Mouse (Mus musculus): ENCODE data around the gene Bscl2. TPM values are rescaled to one million over a fixed set of nuclear protein-coding genes. Genes with fewer than 3 reads are reported as not detected.

The Bscl2 gene
- 82.9 and 84.0 TPM in 2 replicates for polyA plus RNA-seq (2015; fragmentation: Nextera tagmentation; extraction: Ambion mirVana)

DNA sequence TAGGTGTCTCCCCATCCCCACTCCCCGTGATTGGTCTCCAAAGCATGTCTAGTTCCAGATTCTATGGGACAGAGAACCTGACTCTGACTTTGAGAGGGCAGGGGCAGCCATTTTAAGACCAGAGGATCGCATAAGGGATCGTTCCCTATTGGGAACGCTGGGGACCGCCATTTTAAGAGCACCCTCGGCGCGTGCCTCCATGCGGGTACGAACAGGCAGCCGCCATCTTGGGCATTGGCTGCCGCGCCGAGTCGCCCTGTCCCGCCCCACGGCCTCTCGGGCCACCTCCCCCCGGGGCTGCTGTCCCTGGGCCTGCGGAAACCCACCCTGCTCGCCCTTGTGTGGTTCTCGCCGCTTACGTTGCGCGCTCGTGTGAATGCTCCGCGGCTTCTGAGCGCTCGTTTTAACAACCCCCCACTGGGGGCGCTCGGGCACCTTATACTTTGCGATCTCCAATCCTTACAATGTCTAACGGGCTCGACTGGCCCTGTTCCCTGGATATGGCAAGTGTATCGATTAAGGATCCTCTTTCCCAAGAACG lies at the start of gene Bscl2:
Gene Bscl2, plus strand, starts transcription at position 217 of the 541 bp plus-strand sequence.
- WGBS = 1% methylated on average over 38 of the region's 38 CpGs
- Histone ChIP-seq H3K4me3 (peak within 1 kb of the TSS; percentile 74), H3K4me2 (peak within 1 kb of the TSS; percentile 81), H3K27me3 (no peaks in the 10 kb centered on the region), H3K27ac (peak within 1 kb of the TSS; percentile 99), H3K9ac (peak within 1 kb of the TSS; percentile 94), H3K36me3 (peaks cover 43% of the 10 kb centered on the region), H3K4me1 (replicated peaks) (peaks cover 45% of the 10 kb centered on the region), H3K9me3 (no peaks in the 10 kb centered on the region)
- peak; percentile 71 for ATAC-seq (ENCODE audit: low FRiP score)

GRCm38 (mm10) chr19:8788521-8788920 lies 48.7 kb upstream of the Bscl2 start:
- H3K36me3 ChIP-seq = peaks cover 24% of the 10 kb centered on the region
- H3K4me3 ChIP-seq = no peak overlapping the region
- 19% methylated on average over 3 of the region's 3 CpGs for WGBS
- no peak for ATAC-seq (ENCODE audit: low FRiP score)
- peaks cover 18% of the 10 kb centered on the region for H3K4me1 ChIP-seq (replicated peaks)
- H3K27ac ChIP-seq = peak overlapping the region; percentile 58; the same call in 1 of the 2 replicates
- H3K9me3 ChIP-seq = no peaks in the 10 kb centered on the region
- peak overlapping the region; percentile 53 for H3K9ac ChIP-seq
- H3K27me3 ChIP-seq = no peaks in the 10 kb centered on the region
- no peak overlapping the region for H3K4me2 ChIP-seq

GRCm38 (mm10) chr19:8789171-8789570 lies 48.1 kb upstream of the Bscl2 start:
- H3K27ac ChIP-seq = peak overlapping the region; percentile 58; the same call in 1 of the 2 replicates
- H3K4me1 ChIP-seq (replicated peaks) = peaks cover 18% of the 10 kb centered on the region
- no peak overlapping the region for H3K4me3 ChIP-seq
- H3K27me3 ChIP-seq = no peaks in the 10 kb centered on the region
- no peaks in the 10 kb centered on the region for H3K9me3 ChIP-seq
- no peak for ATAC-seq (ENCODE audit: low FRiP score)
- 38% methylated on average over 1 of the region's 1 CpGs for WGBS
- H3K9ac ChIP-seq = peak overlapping the region; percentile 53
- H3K36me3 ChIP-seq = peaks cover 27% of the 10 kb centered on the region
- H3K4me2 ChIP-seq = no peak overlapping the region

DNA sequence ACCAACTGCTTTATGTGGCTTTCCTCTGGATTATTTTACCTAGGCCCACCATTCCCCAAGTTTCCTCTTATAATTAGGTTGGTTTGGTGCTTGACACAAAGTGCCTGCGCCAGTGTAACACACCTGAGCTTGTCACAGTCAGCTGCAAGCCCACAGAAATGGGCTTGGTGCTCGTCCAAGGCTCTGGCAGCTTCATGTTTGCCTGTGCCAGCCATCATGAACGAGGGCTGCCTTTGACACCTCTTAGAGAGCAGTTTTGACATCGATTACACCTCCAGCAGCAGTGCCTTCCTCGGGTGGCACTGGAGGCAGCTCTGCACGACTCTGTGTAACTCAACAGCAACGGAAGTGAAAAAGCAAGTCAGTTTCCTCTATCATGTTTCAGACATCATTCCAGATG lies 47.1 kb upstream of the Bscl2 start:
- H3K4me2 ChIP-seq = no peak overlapping the region
- H3K27ac ChIP-seq = no peak overlapping the region
- peaks cover 16% of the 10 kb centered on the region for H3K4me1 ChIP-seq (replicated peaks)
- no peak overlapping the region for H3K9ac ChIP-seq
- ATAC-seq (ENCODE audit: low FRiP score) = no peak
- peaks cover 37% of the 10 kb centered on the region for H3K36me3 ChIP-seq
- WGBS = 91% methylated on average over 7 of the region's 7 CpGs
- H3K27me3 ChIP-seq = no peaks in the 10 kb centered on the region
- H3K9me3 ChIP-seq = no peaks in the 10 kb centered on the region
- no peak overlapping the region for H3K4me3 ChIP-seq

DNA sequence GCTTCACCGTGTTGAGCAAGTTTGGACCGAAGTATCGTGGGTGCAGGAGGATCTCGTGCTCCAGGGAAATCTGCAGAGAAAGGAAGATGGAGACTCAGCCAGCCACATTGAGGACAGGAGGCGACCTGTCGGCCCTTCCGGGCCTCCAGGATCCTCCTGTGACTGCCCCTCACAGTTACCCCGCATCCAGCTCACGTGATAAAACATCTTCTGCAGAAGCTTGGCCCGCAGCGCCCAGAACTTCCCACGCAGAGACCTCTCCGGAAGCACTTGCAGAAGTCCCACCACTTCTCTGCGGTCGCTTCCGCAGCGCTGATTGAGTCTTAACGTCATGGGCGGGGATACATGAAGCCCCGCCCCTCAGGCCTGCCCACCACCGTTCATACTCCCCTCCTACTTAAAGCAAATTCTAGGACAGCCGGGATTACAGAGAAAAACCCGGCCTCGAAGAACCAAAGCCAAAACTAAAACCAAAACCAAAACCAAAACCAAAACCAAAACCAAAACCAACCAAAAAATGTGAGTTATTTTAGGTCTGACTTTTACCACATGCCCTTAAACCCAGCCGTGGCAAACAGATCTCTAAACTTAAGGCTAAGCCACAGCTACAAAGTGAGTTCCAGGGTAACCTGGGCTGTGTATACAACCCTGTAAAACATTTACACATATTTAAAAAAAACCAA lies 38.9 kb upstream of the Bscl2 start, which contains the start of gene Polr2g:
Gene Polr2g, minus strand, starts transcription at position 314 of the 683 bp plus-strand sequence.
- Histone ChIP-seq H3K27ac (peak within 1 kb of the TSS; percentile 71), H3K27me3 (no peaks in the 10 kb centered on the region), H3K4me1 (replicated peaks) (peaks cover 25% of the 10 kb centered on the region), H3K4me3 (peak within 1 kb of the TSS; percentile 80), H3K36me3 (peaks cover 27% of the 10 kb centered on the region), H3K9me3 (no peaks in the 10 kb centered on the region), H3K4me2 (peak within 1 kb of the TSS; percentile 97), H3K9ac (peak within 1 kb of the TSS; percentile 86)
- 2% methylated on average over 25 of the region's 25 CpGs for WGBS
- ATAC-seq (ENCODE audit: low FRiP score) = peak; percentile 70

- Histone ChIP-seq H3K9me3 (no peaks in the 10 kb centered on the region), H3K9ac (peak overlapping the region; percentile 16; the same call in 1 of the 2 replicates), H3K4me3 (no peak overlapping the region), H3K36me3 (peaks cover 22% of the 10 kb centered on the region), H3K4me1 (replicated peaks) (peaks cover 30% of the 10 kb centered on the region), H3K4me2 (peak overlapping the region; percentile 97), H3K27me3 (no peaks in the 10 kb centered on the region), H3K27ac (no peak overlapping the region)
- no peak for ATAC-seq (ENCODE audit: low FRiP score)
Observed at GRCm38 (mm10) chr19:8798947-8799315, 38.3 kb upstream of the Bscl2 start.

GRCm38 (mm10) chr19:8802130-8802821 lies 35.0 kb upstream of the Bscl2 start, which contains the start of gene Zbtb3:
Gene Zbtb3, plus strand, starts transcription at chr19:8802555.
- WGBS = under 1% methylated on average over 30 of the region's 30 CpGs
- peak within 1 kb of the TSS; percentile 90 for H3K27ac ChIP-seq
- no peaks in the 10 kb centered on the region for H3K9me3 ChIP-seq
- peaks cover 28% of the 10 kb centered on the region for H3K36me3 ChIP-seq
- peak within 1 kb of the TSS; percentile 60 for H3K4me3 ChIP-seq
- ATAC-seq (ENCODE audit: low FRiP score) = peak; percentile 98
- H3K9ac ChIP-seq = peak within 1 kb of the TSS; percentile 69
- peaks cover 37% of the 10 kb centered on the region for H3K4me1 ChIP-seq (replicated peaks)
- H3K27me3 ChIP-seq = no peaks in the 10 kb centered on the region
- H3K4me2 ChIP-seq = peak within 1 kb of the TSS; percentile 73

DNA sequence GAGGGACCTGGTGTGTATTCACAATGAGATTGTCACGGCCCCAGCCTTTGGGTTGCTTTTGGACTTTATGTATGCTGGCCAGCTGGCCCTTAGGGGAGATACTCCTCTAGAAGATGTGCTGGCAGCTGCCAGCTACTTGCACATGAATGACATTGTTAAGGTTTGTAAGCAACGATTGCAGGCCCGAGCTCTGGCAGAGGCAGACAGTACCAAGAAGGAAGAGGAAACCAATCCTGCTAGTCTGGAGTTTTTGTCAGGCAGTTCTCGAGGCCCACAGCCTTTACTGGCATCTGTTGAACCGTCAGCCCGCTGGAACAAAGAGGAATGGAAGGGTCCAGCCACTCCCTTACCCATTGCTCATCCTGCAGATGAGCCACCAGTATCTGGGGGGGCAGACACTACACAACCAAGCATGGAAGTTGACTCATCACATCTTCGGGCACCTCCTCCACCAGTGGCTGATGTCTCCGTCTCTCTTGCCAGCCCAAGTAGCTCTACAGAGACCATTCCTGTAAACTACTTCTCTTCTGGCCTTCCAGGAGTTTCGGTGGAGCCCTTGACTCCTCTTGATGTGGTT lies 34.0 kb upstream of the Bscl2 start:
- no peak for ATAC-seq (ENCODE audit: low FRiP score)
- Histone ChIP-seq H3K4me1 (replicated peaks) (peaks cover 30% of the 10 kb centered on the region), H3K9ac (peak overlapping the region; percentile 46; the same call in 1 of the 2 replicates), H3K27ac (peak overlapping the region; percentile 90), H3K4me2 (peak overlapping the region; percentile 73), H3K36me3 (peaks cover 38% of the 10 kb centered on the region), H3K9me3 (no peaks in the 10 kb centered on the region), H3K4me3 (peak overlapping the region; percentile 60), H3K27me3 (no peaks in the 10 kb centered on the region)
- 91% methylated on average over 9 of the region's 9 CpGs for WGBS

- Histone ChIP-seq H3K27ac (no peak overlapping the region), H3K9ac (no peak overlapping the region), H3K27me3 (no peaks in the 10 kb centered on the region), H3K4me2 (no peak overlapping the region), H3K36me3 (peaks cover 43% of the 10 kb centered on the region), H3K4me3 (no peak overlapping the region), H3K4me1 (replicated peaks) (peaks cover 27% of the 10 kb centered on the region), H3K9me3 (no peaks in the 10 kb centered on the region)
- no peak for ATAC-seq (ENCODE audit: low FRiP score)
- WGBS = 92% methylated on average over 11 of the region's 11 CpGs
Observed at GRCm38 (mm10) chr19:8803879-8804660, 33.2 kb upstream of the Bscl2 start.

DNA sequence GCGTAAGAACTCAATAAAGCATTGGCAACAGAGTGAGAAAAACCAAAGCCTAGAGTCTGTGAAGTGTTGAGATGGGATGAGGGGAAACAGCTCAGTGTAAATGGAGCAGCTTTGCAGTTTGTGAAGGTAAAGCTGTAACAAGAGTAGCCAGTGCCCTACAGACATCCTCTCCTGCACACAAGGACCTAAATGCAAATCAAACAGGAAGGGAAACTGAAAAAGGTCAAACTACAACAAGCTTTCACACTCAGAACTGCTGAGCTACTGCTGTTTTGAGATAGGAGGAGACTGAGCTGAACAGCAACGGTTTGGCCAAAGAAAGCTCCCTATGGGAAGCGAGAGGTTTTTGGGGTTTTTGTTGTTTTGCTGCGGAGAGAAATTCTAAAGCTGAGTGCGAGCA lies 30.5 kb upstream of the Bscl2 start:
- WGBS = 95% methylated on average over 5 of the region's 5 CpGs
- Histone ChIP-seq H3K27me3 (no peaks in the 10 kb centered on the region), H3K4me2 (no peak overlapping the region), H3K9ac (no peak overlapping the region), H3K4me1 (replicated peaks) (peaks cover 24% of the 10 kb centered on the region), H3K27ac (no peak overlapping the region), H3K4me3 (no peak overlapping the region), H3K36me3 (peaks cover 64% of the 10 kb centered on the region), H3K9me3 (no peaks in the 10 kb centered on the region)
- no peak for ATAC-seq (ENCODE audit: low FRiP score)

DNA sequence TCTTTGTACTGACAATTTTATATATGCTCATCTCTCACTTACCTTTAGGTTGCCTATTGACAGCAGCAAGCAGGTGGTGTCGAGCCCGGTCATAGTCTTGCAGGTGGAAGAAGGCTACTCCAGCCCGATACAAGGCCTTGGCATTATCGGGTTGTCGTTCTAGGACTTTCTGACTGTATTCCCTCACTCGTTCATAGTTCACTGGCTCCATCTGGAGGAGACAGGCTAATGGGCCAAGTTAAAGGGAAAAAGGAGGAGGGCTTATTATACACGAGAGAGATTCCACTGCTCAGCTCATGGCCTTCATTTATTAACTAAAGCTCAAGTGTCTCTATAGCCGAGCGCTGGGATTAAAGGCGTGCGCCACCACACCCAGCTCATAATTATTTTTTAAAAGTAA lies 21.5 kb upstream of the Bscl2 start:
- H3K27me3 ChIP-seq = no peaks in the 10 kb centered on the region
- H3K27ac ChIP-seq = no peak overlapping the region
- peaks cover 40% of the 10 kb centered on the region for H3K36me3 ChIP-seq

More for the DNA sequence above, 21.5 kb upstream of the Bscl2 start:
- H3K9ac ChIP-seq = peak overlapping the region; percentile 53; the same call in 1 of the 2 replicates
- no peak overlapping the region for H3K4me3 ChIP-seq
- no peaks in the 10 kb centered on the region for H3K9me3 ChIP-seq
- ATAC-seq (ENCODE audit: low FRiP score) = no peak
- H3K4me2 ChIP-seq = peak overlapping the region; percentile 19; the same call in 1 of the 2 replicates
- H3K4me1 ChIP-seq (replicated peaks) = peaks cover 35% of the 10 kb centered on the region
- WGBS = 74% methylated on average over 11 of the region's 11 CpGs

Measured in hindbrain, embryonic 13.5 days (tissue).